Mouse (Mus musculus) kidney, adult 2 months (tissue): ENCODE results near the gene Trip4. TPM values are rescaled to one million over a fixed set of nuclear protein-coding genes. Genes with fewer than 3 reads are reported as not detected.

Source experiments
- DNase-seq: peaks from one replicate; pipeline ENCODE4 v3.0.0; 2021
- H3K27ac ChIP-seq: fragments of 200-500 bp; 2 replicates; pipeline ENCODE4 v1.5.1; 2012; ENCODE audit warnings: low read depth, low read length, control low read depth, inconsistent platforms; ENCODE audit not compliant: insufficient read depth
- H3K27me3 ChIP-seq: fragments of 200-500 bp; replicated peaks from 2 replicates; pipeline ENCODE4 v1.6.1; 2012; ENCODE audit warnings: mild to moderate bottlenecking, moderate library complexity, low read length, inconsistent platforms; ENCODE audit not compliant: control insufficient read depth, insufficient read depth
- H3K36me3 ChIP-seq: fragments of 200-500 bp; 2 replicates; pipeline ENCODE4 v1.6.1; 2012; ENCODE audit warnings: mild to moderate bottlenecking, moderate library complexity, low read length, inconsistent platforms; ENCODE audit not compliant: control insufficient read depth, insufficient read depth
- H3K4me1 ChIP-seq: fragments of 200-500 bp; 2 replicates; pipeline ENCODE4 v1.6.1; 2011; ENCODE audit warnings: low read length; ENCODE audit not compliant: control insufficient read depth, insufficient read depth
- H3K4me3 ChIP-seq: fragments of 200-500 bp; 2 replicates; pipeline ENCODE4 v1.5.1; 2011; ENCODE audit warnings: mild to moderate bottlenecking, low read depth, low read length, control low read depth; ENCODE audit not compliant: insufficient read depth
- CTCF ChIP-seq: fragments of 200-500 bp; conservative IDR thresholded peaks from 2 replicates; pipeline ENCODE4 v1.5.1; 2011; ENCODE audit warnings: low read depth, mild to moderate bottlenecking, control low read depth, low read length, moderate library complexity, mixed read lengths; ENCODE audit not compliant: insufficient read depth, insufficient read length
- POLR2A ChIP-seq: fragments of 200-500 bp; IDR thresholded peaks from one replicate; pipeline ENCODE4 v1.6.1; 2011; ENCODE audit warnings: low read depth, low read length, control low read depth
- WGBS: fragments of 180-500 bp; shearing (Covaris S2); methylation state at CpG from one replicate; pipeline ENCODE4 v1.1.7; 2018; 5-methylcytosine and 5-hydroxymethylcytosine counted together
- polyA plus RNA-seq: library from polyadenylated mRNA; depleted of rRNA; stranded (reverse); fragments of >200 nt; gene quantifications from 2 replicates; pipeline ENCODE4 v1.2.3, GENCODE M21; 2012

Gene Trip4
- polyA plus RNA-seq, 1 experiment: 11.9 TPM

GRCm38 (mm10) chr9:65909837-65910236 lies 1.2 kb upstream of the Trip4 start:
- no peak for DNase-seq
- H3K4me3 ChIP-seq: peak overlapping the region; percentile 83
- 5% methylated on average over 4 of the region's 4 CpGs for WGBS
- peak overlapping the region; percentile 44 for H3K27ac ChIP-seq
- H3K36me3 ChIP-seq: no peaks in the 10 kb centered on the region
- H3K27me3 ChIP-seq: no peaks in the 10 kb centered on the region
- TF ChIP-seq CTCF (no peak), POLR2A (no peak)
- peaks cover 4% of the 10 kb centered on the region; the same call in 1 of the 2 replicates for H3K4me1 ChIP-seq

GRCm38 (mm10) chr9:65909301-65909801 lies 757 bp upstream of the Trip4 start:
- H3K27me3 ChIP-seq: no peaks in the 10 kb centered on the region
- peak overlapping the region; percentile 44 for H3K27ac ChIP-seq
- under 1% methylated on average over 34 of the region's 34 CpGs for WGBS
- H3K4me3 ChIP-seq: peak overlapping the region; percentile 83
- peak; percentile 65 for DNase-seq
- H3K4me1 ChIP-seq: peaks cover 4% of the 10 kb centered on the region; the same call in 1 of the 2 replicates
- H3K36me3 ChIP-seq: no peaks in the 10 kb centered on the region
- TF ChIP-seq CTCF (0 out of 2 replicates have a peak, but pooled peaks have one; percentile 6), POLR2A (no peak)

- Histone ChIP-seq H3K27ac (no peak overlapping the region), H3K4me3 (no peak overlapping the region), H3K36me3 (no peaks in the 10 kb centered on the region), H3K27me3 (no peaks in the 10 kb centered on the region), H3K4me1 (peaks cover 4% of the 10 kb centered on the region; the same call in 1 of the 2 replicates)
- no peak for TF ChIP-seq POLR2A
- peak; percentile 53 for TF ChIP-seq CTCF
- peak; percentile 14 for DNase-seq
Measured at GRCm38 (mm10) chr9:65903419-65903818, 5.2 kb downstream of the Trip4 start.

GRCm38 (mm10) chr9:65902879-65903278 lies 5.7 kb downstream of the Trip4 start:
- peaks cover 2% of the 10 kb centered on the region; the same call in 1 of the 2 replicates for H3K4me1 ChIP-seq
- no peak overlapping the region for H3K4me3 ChIP-seq
- no peak for TF ChIP-seq CTCF
- no peak for TF ChIP-seq POLR2A
- no peaks in the 10 kb centered on the region for H3K36me3 ChIP-seq
- H3K27ac ChIP-seq: no peak overlapping the region
- no peak for DNase-seq
- WGBS: 88% methylated on average over 3 of the region's 3 CpGs
- no peaks in the 10 kb centered on the region for H3K27me3 ChIP-seq

- 57% methylated on average over 2 of the region's 2 CpGs for WGBS
- H3K36me3 ChIP-seq: no peaks in the 10 kb centered on the region
Measured at GRCm38 (mm10) chr9:65896977-65897376, 11.6 kb downstream of the Trip4 start.

GRCm38 (mm10) chr9:65891126-65891525 lies 17.5 kb downstream of the Trip4 start:
- Histone ChIP-seq H3K36me3 (no peaks in the 10 kb centered on the region), H3K4me1 (no peaks in the 10 kb centered on the region), H3K27ac (no peak overlapping the region), H3K4me3 (no peak overlapping the region), H3K27me3 (no peaks in the 10 kb centered on the region)
- no peak for DNase-seq
- TF ChIP-seq POLR2A (no peak), CTCF (no peak)
- 8% methylated on average over 5 of the region's 5 CpGs for WGBS

More at GRCm38 (mm10) chr9:65896977-65897376, 11.6 kb downstream of the Trip4 start:
- Histone ChIP-seq H3K4me1 (no peaks in the 10 kb centered on the region; the same call in 1 of the 2 replicates), H3K27me3 (no peaks in the 10 kb centered on the region), H3K4me3 (no peak overlapping the region), H3K27ac (peak overlapping the region; percentile 50; the same call in 1 of the 2 replicates)
- peak; percentile 39 for DNase-seq
- no peak for TF ChIP-seq POLR2A
- no peak for TF ChIP-seq CTCF

- TF ChIP-seq CTCF (no peak), POLR2A (no peak)
- peak; percentile 88 for DNase-seq
- no peaks in the 10 kb centered on the region for H3K27me3 ChIP-seq
- H3K4me3 ChIP-seq: peak within 1 kb of the TSS; percentile 13; the same call in 1 of the 2 replicates
- H3K36me3 ChIP-seq: no peaks in the 10 kb centered on the region
- H3K27ac ChIP-seq: no peak within 1 kb of the TSS
- H3K4me1 ChIP-seq: no peaks in the 10 kb centered on the region
- WGBS: under 1% methylated on average over 21 of the region's 21 CpGs
Measured at GRCm38 (mm10) chr9:65890143-65890628, 18.4 kb downstream of the Trip4 start, which contains the start of gene Pclaf. TSS of gene Pclaf (plus strand) at chr9:65890237.
